Mouse (Mus musculus) right cerebral cortex, postnatal 14 days (tissue): ENCODE results near the gene Fbxw8.

ENCODE experiments used
- DNase-seq: peaks from one replicate; pipeline ENCODE4 v3.0.0; 2022

Gene Fbxw8

GRCm38 (mm10) chr5:118154839-118155564, at the start of gene Fbxw8:
Fbxw8 (minus strand) TSS chr5:118155464.
- peak; percentile 90 for DNase-seq

- no peak for DNase-seq
Measured at GRCm38 (mm10) chr5:118204675-118205440, 49.6 kb upstream of the Fbxw8 start.

- DNase-seq: no peak
Measured at GRCm38 (mm10) chr5:118199670-118200069, 44.4 kb upstream of the Fbxw8 start.

- no peak for DNase-seq
Measured at GRCm38 (mm10) chr5:118197421-118197820, 42.2 kb upstream of the Fbxw8 start.

GRCm38 (mm10) chr5:118192221-118192620, 37.0 kb upstream of the Fbxw8 start:
- no peak for DNase-seq

- DNase-seq: no peak
Measured at GRCm38 (mm10) chr5:118190491-118190890, 35.2 kb upstream of the Fbxw8 start.

- no peak for DNase-seq
Measured at GRCm38 (mm10) chr5:118188356-118188755, 33.1 kb upstream of the Fbxw8 start.

- DNase-seq: no peak
Measured at GRCm38 (mm10) chr5:118186903-118187633, 31.8 kb upstream of the Fbxw8 start.

- DNase-seq: no peak
Measured at GRCm38 (mm10) chr5:118177640-118178039, 22.4 kb upstream of the Fbxw8 start.

GRCm38 (mm10) chr5:118175137-118175536, 19.9 kb upstream of the Fbxw8 start:
- DNase-seq: no peak

GRCm38 (mm10) chr5:118174310-118175009, 19.2 kb upstream of the Fbxw8 start:
- DNase-seq: no peak

- DNase-seq: no peak
Measured at GRCm38 (mm10) chr5:118172078-118172723, 16.9 kb upstream of the Fbxw8 start.

GRCm38 (mm10) chr5:118171665-118172064, 16.4 kb upstream of the Fbxw8 start:
- DNase-seq: peak; percentile 52

GRCm38 (mm10) chr5:118170888-118171529, 15.7 kb upstream of the Fbxw8 start:
- peak; percentile 44 for DNase-seq

GRCm38 (mm10) chr5:118169222-118170221, 14.3 kb upstream of the Fbxw8 start:
- DNase-seq: peak; percentile 48

- no peak for DNase-seq
Measured at GRCm38 (mm10) chr5:118167561-118167995, 12.3 kb upstream of the Fbxw8 start.

GRCm38 (mm10) chr5:118165462-118165861, 10.2 kb upstream of the Fbxw8 start:
- DNase-seq: no peak

GRCm38 (mm10) chr5:118164581-118164980, 9.3 kb upstream of the Fbxw8 start, which contains the start of gene Hrk:
Hrk (plus strand) TSS chr5:118164648.
- DNase-seq: peak; percentile 19

GRCm38 (mm10) chr5:118160691-118161090, 5.4 kb upstream of the Fbxw8 start:
- no peak for DNase-seq

- no peak for DNase-seq
Measured at GRCm38 (mm10) chr5:118156976-118157375, 1.7 kb upstream of the Fbxw8 start.
